Mouse (Mus musculus) CD4-positive naive resting alpha-beta T cell, adult 57 days (primary cell): ENCODE results near the gene Rgs18. TPM values are rescaled to one million over a fixed set of nuclear protein-coding genes. Genes with fewer than 3 reads are reported as not detected.

Experiments
- total RNA-seq: library from RNA; stranded (reverse); gene quantifications from one replicate; pipeline ENCODE4 v1.2.4, GENCODE M21; 2023

The Rgs18 gene
- total RNA-seq, result 1.9 TPM

GRCm38 (mm10) chr1:144775331-144775730 is at the start of gene Rgs18:
Gene Rgs18 (minus strand): TSS chr1:144775435.

Other genes starting within 250 kb of the Rgs18 start
- not detected for gene Rgs21, start 207.8 kb downstream of the Rgs18 start, total RNA-seq